Mouse (Mus musculus): Measurements from ENCODE around the gene Speer4c. TPM values are rescaled to one million over a fixed set of nuclear protein-coding genes. Genes with fewer than 3 reads are reported as not detected.

Speer4c gene
- not detected for total RNA-seq (2023)

DNA sequence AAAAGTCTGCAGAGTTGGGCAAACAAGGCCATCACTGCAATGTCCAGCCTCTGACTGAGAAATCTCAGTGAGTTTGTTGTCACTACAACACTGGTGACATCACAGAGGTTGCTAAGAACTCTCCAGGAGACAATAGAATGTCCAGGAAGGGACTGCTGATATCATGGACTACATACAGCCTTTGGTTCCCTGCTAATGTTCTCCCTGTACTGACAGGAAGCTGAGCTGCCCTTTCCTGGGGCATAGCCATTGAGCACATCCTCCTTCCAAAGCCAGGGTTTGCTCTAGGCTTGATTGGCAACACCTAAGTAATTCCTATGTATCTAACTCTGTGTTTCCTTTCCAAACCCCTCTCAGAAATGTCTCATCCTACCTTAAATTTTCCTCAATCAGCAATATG, at the start of gene Speer4c:
TSS of gene Speer4c (minus strand) at position 101 of the 400 bp plus-strand sequence.

Other genes with a start within 250 kb of the Speer4c start
- not detected for gene Gm21149, start 237.7 kb downstream of the Speer4c start, total RNA-seq (2023)
- gene Gm21190, start 185.0 kb downstream of the Speer4c start, total RNA-seq (2023), result not detected
- gene Gm21083, start 136.9 kb downstream of the Speer4c start, total RNA-seq (2023), result not detected
- not detected for gene Speer4d, start 95.2 kb downstream of the Speer4c start, total RNA-seq (2023)
- gene 4930572O03Rik, start 57.2 kb downstream of the Speer4c start, total RNA-seq (2023), result not detected
- gene Cacna2d1, start 220.4 kb upstream of the Speer4c start, total RNA-seq (2023), result under 1 TPM in 1 of 2 experiments, not detected in 1; 0.13 TPM

Data from neutrophil, adult 59 days (primary cell).